Mouse (Mus musculus) hindbrain, postnatal 0 days (tissue): ENCODE measurements at regions not wholly inside any gene's neighbourhood (a gene's known extent, or its start where the extent isn't known, plus 50 kb on each side); places are given as distances from the start of the nearest gene placed in this dataset.

Experiments used
- ATAC-seq: fragments of 200-750 bp; cut with Nextera tagmentation; 2 replicates; pipeline ENCODE4 v1.8.0; 2017; ENCODE audit warnings: mild to moderate bottlenecking, moderate TSS enrichment, moderate library complexity
- DNase-seq: peaks from one replicate; pipeline ENCODE4 v3.0.0-alpha.2; 2015; ENCODE audit warnings: low spot score
- H3K27ac ChIP-seq: fragments of 300-500 bp; sonication (generic); 2 replicates; pipeline ENCODE4 v1.5.1; 2014; ENCODE audit warnings: mild to moderate bottlenecking
- H3K27me3 ChIP-seq: fragments of 300-500 bp; sonication (generic); 2 replicates; pipeline ENCODE4 v1.6.1; 2014; ENCODE audit warnings: low read length, mixed read lengths; ENCODE audit not compliant: insufficient read depth
- H3K36me3 ChIP-seq: fragments of 300-500 bp; sonication (generic); 2 replicates; pipeline ENCODE4 v1.6.1; 2014; ENCODE audit warnings: low read length, mixed read lengths; ENCODE audit not compliant: insufficient read depth
- H3K4me1 ChIP-seq: fragments of 300-500 bp; sonication (generic); 2 replicates; pipeline ENCODE4 v1.6.1; 2014; ENCODE audit warnings: antibody characterized with exemption, low read length, mixed read lengths; ENCODE audit not compliant: insufficient read depth
- H3K4me2 ChIP-seq: fragments of 300-500 bp; sonication (generic); 2 replicates; pipeline ENCODE4 v1.6.1; 2014; ENCODE audit warnings: low read depth, mild to moderate bottlenecking, low read length, moderate library complexity, mixed read lengths
- H3K4me3 ChIP-seq: fragments of 300-500 bp; sonication (generic); 2 replicates; pipeline ENCODE4 v1.5.1; 2014; ENCODE audit warnings: low read length
- H3K9ac ChIP-seq: fragments of 300-500 bp; sonication (generic); replicated peaks from 2 replicates; pipeline ENCODE4 v1.6.1; 2014; ENCODE audit warnings: mild to moderate bottlenecking, low read length, moderate library complexity, mixed read lengths
- H3K9me3 ChIP-seq: fragments of 300-500 bp; sonication (generic); 2 replicates; pipeline ENCODE4 v1.6.1; 2016; ENCODE audit warnings: low read length, mixed read lengths
- CTCF ChIP-seq: IDR thresholded peaks from 2 replicates; pipeline ENCODE4 v1.5.1; 2016; ENCODE audit warnings: antibody characterized with exemption, control low read depth, low read depth
- WGBS: fragments of 180-500 bp; shearing (Covaris S2); extraction: QIAGEN DNeasy Blood & Tissue Kit; methylation state at CpG from one replicate; pipeline ENCODE4 v1.1.7; 2014; 5-methylcytosine and 5-hydroxymethylcytosine counted together

DNA sequence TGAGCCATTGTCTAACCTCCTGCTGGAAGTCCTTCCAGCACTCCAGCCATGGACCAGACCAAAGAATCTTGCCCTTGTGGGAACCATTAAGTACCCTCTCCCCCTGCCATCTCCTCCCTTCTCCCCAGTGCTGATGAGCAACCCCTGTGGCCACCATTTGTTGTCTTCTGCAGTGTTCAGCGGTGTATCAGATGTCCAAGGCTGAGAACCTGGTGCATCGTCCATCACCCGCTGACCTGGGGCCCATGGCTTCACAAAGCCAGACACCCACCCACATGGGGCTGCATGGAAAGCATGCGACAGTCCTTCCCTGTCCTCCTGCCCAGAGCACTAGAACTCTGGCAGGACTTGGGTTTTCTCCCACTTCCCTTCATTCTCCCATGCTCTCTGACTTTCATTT is 1596.7 kb downstream of the D3Ertd751e start:
- Histone ChIP-seq H3K4me3 (no peak overlapping the region), H3K27me3 (no peaks in the 10 kb centered on the region), H3K9me3 (no peaks in the 10 kb centered on the region), H3K27ac (no peak overlapping the region), H3K36me3 (no peaks in the 10 kb centered on the region), H3K9ac (no peak overlapping the region), H3K4me2 (no peak overlapping the region), H3K4me1 (no peaks in the 10 kb centered on the region)
- ATAC-seq (no peak), DNase-seq (no peak)
- TF ChIP-seq CTCF = no peak
- 92% methylated on average over 4 of the region's 4 CpGs for WGBS

DNA sequence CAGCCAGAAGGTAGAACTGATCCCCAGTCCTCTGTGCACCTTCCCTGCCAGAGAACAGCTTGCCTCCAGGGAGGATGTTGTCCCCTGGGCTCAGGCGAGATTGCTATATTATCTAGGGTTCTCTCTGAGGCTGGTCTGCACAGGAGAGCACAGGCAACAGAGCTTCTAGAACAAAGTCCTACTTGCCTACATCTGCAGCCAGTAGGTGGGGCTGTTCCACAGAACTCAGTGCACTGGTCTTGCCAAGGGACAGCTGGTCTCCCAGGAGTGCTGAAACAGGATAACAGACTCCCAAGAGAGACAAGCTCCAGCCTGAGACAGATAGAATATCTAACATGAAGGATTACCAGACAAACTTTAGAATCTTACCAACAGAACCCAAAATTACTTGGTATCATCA is 1600.5 kb downstream of the D3Ertd751e start:
- Histone ChIP-seq H3K4me2 (no peak overlapping the region), H3K4me3 (no peak overlapping the region), H3K9me3 (no peaks in the 10 kb centered on the region), H3K4me1 (no peaks in the 10 kb centered on the region), H3K27ac (no peak overlapping the region), H3K36me3 (no peaks in the 10 kb centered on the region), H3K27me3 (no peaks in the 10 kb centered on the region), H3K9ac (no peak overlapping the region)
- 89% methylated on average over 1 of the region's 1 CpGs for WGBS
- no peak for TF ChIP-seq CTCF
- DNase-seq (no peak), ATAC-seq (no peak)

DNA sequence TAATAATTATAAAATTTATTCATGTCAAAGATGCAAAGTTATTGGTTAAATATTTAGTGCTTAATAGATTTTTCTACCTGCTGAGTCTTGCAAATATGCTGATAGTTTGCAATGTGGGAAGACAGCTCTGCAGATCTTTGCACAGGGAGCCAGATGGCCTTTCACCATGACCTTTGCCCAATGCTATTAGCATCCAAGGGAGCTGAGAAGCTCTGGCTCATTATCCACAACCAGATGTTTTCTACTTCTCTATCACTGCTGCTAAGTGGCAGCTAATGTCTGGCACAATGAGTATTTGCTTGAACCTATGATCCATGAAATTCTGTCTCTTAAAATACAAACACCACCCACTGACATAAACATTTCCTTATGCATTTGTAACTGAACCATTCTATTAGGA is 1610.4 kb downstream of the D3Ertd751e start:
- no peak overlapping the region for H3K4me2 ChIP-seq
- H3K27ac ChIP-seq = no peak overlapping the region
- no peak overlapping the region for H3K9ac ChIP-seq
- no peak for TF ChIP-seq CTCF
- H3K36me3 ChIP-seq = no peaks in the 10 kb centered on the region
- DNase-seq (peak; percentile 46), ATAC-seq (no peak)
- H3K27me3 ChIP-seq = no peaks in the 10 kb centered on the region
- H3K4me3 ChIP-seq = no peak overlapping the region
- no peaks in the 10 kb centered on the region for H3K9me3 ChIP-seq
- no peaks in the 10 kb centered on the region for H3K4me1 ChIP-seq

DNA sequence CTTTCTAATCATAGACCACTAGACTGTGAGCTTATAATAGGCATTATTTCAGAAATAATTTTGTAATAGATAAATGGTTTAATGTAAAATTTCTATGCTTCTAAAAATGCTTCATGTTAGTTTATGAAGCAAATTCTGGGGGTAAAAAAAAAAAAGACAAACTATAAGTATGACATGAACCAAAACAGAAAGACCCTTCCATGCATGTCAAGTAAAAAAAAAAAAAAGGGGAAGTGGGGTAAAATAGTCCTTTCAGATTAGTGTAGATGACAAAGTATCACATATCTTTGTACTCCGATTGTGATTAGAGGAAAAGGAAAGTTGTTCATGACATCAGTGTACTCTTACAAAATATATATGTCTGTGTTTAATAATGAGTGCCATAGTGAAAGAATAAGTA is 1616.1 kb downstream of the D3Ertd751e start:
- H3K4me1 ChIP-seq = no peaks in the 10 kb centered on the region
- no peak overlapping the region for H3K9ac ChIP-seq
- H3K4me3 ChIP-seq = no peak overlapping the region
- H3K36me3 ChIP-seq = no peaks in the 10 kb centered on the region
- TF ChIP-seq CTCF = no peak
- H3K9me3 ChIP-seq = no peaks in the 10 kb centered on the region
- WGBS = 94% methylated on average over 1 of the region's 1 CpGs
- ATAC-seq (no peak), DNase-seq (no peak)
- no peak overlapping the region for H3K27ac ChIP-seq
- no peak overlapping the region for H3K4me2 ChIP-seq
- no peaks in the 10 kb centered on the region for H3K27me3 ChIP-seq

DNA sequence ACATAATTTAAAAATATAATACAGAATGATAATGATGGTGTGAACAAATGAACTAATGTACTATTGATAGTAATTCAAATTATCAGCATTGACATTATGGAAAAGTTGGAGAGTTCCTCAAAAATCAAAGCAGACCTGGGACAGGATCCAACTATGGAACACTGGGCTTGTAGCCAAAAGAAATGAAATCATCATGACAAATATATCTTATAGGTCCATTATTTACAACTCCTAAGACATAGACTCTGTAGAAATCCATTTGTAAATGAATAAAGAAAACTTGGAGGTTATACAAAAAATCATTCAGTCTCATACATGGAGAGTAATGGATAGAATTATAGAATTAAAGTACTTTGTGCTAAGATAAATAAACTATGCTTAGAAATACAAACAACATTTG is 1657.5 kb downstream of the D3Ertd751e start:
- Histone ChIP-seq H3K27me3 (no peaks in the 10 kb centered on the region), H3K4me2 (no peak overlapping the region), H3K9me3 (no peaks in the 10 kb centered on the region), H3K4me1 (no peaks in the 10 kb centered on the region), H3K4me3 (no peak overlapping the region), H3K27ac (no peak overlapping the region), H3K36me3 (no peaks in the 10 kb centered on the region), H3K9ac (no peak overlapping the region)
- no peak for DNase-seq
- no peak for ATAC-seq
- no peak for TF ChIP-seq CTCF

DNA sequence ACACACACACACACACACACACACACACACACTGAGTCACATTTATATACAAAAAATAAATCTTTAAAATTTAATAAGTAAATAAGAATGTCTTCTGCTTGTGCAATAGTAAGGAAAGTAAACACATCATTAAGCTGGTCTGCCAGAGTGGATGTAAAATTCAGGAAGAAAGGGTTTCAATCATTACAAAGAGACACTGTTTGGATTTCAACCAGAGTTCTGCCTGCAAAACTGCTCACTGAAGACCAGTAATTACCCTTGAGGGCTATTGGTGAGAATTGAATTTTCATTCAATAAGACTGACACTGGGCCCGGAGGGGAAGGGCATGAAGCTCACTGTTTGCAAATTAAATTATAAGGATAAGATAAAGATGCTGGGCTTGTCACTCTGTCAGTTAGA is 1682.5 kb downstream of the D3Ertd751e start:
- WGBS = 40% methylated on average over 1 of the region's 1 CpGs
- Histone ChIP-seq H3K4me3 (no peak overlapping the region), H3K9me3 (no peaks in the 10 kb centered on the region), H3K36me3 (no peaks in the 10 kb centered on the region), H3K9ac (no peak overlapping the region), H3K4me2 (no peak overlapping the region), H3K27ac (no peak overlapping the region), H3K27me3 (no peaks in the 10 kb centered on the region), H3K4me1 (no peaks in the 10 kb centered on the region)
- DNase-seq (peak; percentile 2), ATAC-seq (no peak)
- no peak for TF ChIP-seq CTCF

DNA sequence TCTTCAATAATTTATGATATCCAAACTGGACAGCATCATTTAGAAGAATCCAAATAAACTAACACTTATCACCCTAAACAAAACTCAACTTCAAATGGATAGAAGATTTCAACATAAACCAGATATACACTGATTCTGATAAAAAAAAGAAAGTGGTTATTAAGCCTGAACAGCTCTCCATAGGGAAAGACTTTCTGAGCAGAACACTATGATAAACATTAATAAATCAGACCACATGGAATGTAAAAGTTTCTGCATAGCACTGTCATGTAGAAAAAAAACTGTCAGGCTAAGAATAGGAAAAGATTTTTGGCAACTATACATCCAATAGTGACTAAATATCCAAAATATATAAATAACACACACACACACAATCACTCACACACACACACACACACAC is 1684.3 kb downstream of the D3Ertd751e start:
- ATAC-seq = no peak
- H3K4me3 ChIP-seq = no peak overlapping the region
- TF ChIP-seq CTCF = no peak

More for the DNA sequence above, 1684.3 kb downstream of the D3Ertd751e start:
- Histone ChIP-seq H3K27me3 (no peaks in the 10 kb centered on the region), H3K27ac (no peak overlapping the region), H3K9me3 (no peaks in the 10 kb centered on the region), H3K4me1 (no peaks in the 10 kb centered on the region), H3K36me3 (no peaks in the 10 kb centered on the region), H3K4me2 (no peak overlapping the region), H3K9ac (no peak overlapping the region)
- DNase-seq = no peak
